Mouse (Mus musculus): ENCODE results near the gene Cnot1.
"Not testable (repeated sequence)": the region's sequence is repeated elsewhere in the genome, so short reads cannot be mapped to it uniquely, and the experiment has no call there.

Cnot1 gene

DNA sequence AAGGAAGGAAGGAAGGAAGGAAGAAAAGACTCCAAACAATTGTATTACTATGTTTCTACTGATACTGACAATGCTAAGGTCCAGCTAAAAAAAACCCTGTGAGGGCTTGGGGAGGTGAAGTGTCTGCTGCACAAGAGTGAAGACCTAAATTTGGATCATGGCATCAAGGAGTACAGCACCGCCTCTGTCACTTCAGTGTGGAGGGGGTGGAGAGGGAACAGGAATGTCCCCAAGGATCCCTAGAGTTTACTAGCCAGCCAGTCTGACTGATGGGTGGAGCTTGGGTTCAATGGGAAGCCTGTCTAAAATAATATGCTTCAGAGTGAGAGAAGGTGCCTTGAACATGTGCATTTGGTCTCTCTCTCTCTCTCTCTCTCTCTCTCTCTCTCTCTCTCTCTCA lies 10.9 kb upstream of the Cnot1 start:
- in situ Hi-C loops (cut with MboI, MseI) = no loop called here

GRCm38 (mm10) chr8:95817597-95817996 lies 10.3 kb upstream of the Cnot1 start:
- in situ Hi-C loops (cut with MboI, MseI) = no loop called here

DNA sequence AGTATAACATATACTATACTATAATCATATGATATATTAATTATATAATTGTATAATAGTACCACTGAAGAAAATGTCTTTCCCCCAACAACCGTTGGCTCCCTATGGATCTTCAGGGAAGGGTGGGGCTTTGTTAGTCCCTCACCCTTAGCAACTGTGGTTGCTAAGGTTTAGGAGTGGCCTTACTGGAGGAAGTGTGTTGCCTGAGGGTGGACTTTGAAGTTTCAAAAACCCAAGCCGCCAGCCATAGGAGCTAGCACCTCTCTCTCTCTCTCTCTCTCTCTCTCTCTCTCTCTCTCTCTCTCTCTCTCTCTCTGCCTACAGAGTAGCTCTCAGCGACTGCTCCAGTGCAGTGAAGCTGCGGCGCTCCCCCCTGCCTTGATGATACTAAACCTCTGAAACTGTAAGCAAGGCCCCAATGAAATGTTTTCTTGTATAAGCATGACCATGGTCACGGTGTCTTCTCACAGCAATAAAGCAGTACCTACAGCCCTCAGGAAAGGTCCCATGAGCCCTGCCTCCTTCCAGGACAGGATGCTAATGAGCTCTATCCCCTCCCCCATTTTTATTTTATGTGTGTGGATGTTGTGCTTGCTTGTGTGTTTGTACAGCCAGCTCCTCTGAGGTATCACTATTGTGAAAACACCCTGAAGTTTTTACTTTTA lies 8.9 kb upstream of the Cnot1 start:
- in situ Hi-C loops (cut with MboI, MseI) = no loop called here

DNA sequence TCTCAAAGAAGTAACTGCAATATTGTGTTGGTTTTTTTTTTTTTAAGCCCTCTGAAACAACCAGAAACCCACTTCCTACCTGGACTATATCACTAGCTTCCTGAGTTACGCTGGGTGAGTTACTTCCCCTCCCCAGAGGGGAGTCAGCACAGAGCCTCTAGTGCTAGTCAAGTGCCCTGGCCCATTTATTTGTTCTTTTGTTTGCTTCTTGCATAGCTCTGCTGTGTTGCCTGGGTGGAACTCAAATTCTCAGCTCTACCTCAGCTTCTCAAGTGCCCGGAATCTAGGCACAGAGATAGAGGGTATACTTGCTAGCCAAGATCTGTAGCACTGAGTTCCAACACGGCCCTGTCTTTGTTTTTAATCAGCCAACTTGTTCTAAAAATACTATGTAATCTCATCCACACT lies 2.9 kb upstream of the Cnot1 start:
- in situ Hi-C loops (cut with MboI, MseI) = no loop called here

DNA sequence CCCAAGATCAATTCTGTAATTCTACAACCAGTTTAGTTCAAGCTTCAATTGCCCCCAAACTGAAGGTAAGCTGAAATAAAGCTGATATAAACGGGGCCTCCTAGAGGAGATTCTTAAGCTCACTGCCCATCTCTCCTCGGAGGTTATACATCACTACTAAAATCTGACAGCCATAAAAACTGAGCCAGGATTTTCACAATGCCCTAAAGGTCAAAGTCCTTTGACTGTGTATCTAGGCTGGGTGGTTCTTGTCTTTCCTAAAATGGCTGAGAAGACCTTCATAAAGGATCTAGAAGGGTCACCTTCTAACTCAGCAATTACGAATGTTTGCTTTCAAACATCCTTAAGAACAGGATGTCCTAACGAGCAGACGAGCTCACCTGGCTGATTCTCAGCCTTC lies 1.9 kb upstream of the Cnot1 start:
- in situ Hi-C loops (cut with MboI, MseI) = loop anchor here (5.0 kb wide), 1 partner anchor 38 kb away; no protein-coding TSS in a partner anchor

GRCm38 (mm10) chr8:95808631-95809030 lies 1.4 kb upstream of the Cnot1 start:
- in situ Hi-C loops (cut with MboI, MseI) = loop anchor here (5.0 kb wide), 1 partner anchor 39 kb away; no protein-coding TSS in a partner anchor

- in situ Hi-C loops (cut with MboI, MseI) = loop anchor here (5.0 kb wide), 1 partner anchor 39 kb away; no protein-coding TSS in a partner anchor
Measured at GRCm38 (mm10) chr8:95807861-95808260, 597 bp upstream of the Cnot1 start.

DNA sequence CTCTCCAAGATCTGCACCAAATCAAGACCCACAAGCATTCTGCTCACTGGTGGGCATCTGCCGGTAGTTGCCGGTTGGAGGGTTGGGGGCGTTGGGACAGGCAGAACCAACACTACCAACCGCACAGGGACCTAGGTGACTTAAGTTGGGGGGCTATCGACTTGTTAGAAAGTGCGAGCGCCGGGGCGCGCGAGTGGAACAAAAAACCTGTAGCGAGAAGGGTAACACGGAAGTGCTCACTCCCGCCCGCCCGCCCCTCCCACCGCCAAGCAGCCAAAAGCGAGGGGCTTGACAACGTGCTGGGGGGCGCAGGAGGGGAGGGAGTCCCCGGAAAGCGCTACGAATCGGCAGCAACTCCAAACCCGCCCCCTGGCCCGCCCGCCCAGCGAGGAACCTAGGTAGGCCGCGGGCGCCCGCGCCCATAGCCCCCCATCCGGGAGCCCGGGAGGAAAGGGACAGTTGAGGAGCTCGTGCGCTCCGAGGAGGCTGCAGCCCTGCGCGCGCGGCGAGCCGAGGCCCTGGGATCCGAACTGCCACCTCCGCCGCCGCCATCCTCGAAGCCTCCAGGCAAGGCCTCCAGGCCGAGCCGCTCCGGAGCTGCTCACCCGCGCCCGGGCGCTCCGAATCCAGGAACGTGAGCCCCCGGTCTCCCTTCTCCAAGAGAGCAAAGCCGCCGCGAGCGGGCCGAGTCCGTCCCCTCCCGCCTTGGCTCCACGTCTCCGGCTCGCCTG lies 638 bp downstream of the Cnot1 start:
- in situ Hi-C loops (cut with MboI, MseI) = loop anchor here (5.0 kb wide), 1 partner anchor 41 kb away; no protein-coding TSS in a partner anchor

DNA sequence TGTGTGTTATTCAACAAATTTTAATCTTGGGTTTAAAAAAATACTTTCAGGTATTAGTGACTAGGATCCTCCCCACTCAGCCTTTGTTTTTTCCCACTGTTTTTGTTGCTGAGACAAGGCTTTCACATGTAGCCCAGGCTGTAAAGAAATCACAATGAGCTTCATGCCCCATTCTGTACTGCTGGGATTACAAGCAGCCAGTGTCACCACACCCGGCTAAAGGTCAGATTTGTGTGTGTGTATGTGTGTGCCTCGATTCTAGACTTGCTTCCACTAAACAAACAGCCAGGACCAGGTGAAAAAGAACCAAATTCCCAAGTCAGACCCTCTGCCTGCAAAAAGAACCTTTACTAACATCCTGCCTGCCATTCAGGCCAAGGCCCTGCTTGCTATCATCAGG lies 1.8 kb downstream of the Cnot1 start:
- in situ Hi-C loops (cut with MboI, MseI) = loop anchor here (5.0 kb wide), 1 partner anchor 42 kb away; no protein-coding TSS in a partner anchor

- in situ Hi-C loops (cut with MboI, MseI) = no loop called here
Measured at GRCm38 (mm10) chr8:95802231-95802630, 5.0 kb downstream of the Cnot1 start.

DNA sequence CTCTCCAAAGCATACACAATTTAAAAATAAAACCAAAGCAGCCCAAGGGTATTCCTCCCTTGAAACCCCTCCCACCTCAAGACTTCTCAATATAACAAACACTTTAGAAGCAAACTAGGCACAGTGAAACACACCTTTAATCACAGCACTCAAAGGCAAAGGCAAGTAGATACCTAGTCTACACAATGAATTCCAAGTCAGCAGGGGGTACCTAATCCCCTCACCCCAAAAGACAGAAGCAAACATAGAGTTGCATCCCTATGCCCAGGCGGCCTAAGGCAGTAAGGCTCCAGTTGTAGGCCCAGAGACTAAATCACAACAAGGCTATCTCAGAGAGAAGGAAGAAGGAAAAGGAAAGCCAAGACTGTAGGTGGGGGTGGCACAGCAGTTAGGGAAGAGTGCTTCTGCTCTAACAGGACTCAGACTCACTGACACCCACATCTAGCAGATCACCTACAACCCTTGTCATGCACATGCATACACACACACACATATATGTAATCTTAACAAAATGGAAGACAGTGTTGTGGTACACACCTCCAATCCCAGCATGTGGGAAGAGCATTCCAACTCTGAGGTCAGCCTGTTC lies 5.7 kb downstream of the Cnot1 start:
- in situ Hi-C loops (cut with MboI, MseI) = no loop called here

- in situ Hi-C loops (cut with MboI, MseI) = no loop called here
Measured at GRCm38 (mm10) chr8:95800353-95800752, 6.9 kb downstream of the Cnot1 start.

DNA sequence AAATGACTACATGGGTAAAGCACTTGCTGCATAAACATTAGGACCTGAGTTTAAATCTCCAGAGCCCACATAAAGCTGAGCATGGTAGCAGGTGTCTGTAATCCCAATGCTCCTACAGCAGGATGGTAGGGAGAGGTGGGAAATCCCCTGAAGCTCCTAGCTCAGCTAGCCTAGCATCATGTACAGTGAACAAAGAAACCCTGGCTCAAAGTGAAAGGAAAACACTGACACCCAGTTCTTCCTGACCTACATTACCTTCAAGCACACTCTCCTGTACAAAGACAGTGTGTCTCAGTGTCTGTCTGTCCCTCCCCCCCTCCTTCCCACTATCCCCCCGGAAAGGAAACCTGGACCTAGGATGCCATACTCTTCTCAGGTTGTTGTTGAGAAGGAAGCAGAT lies 7.4 kb downstream of the Cnot1 start:
- in situ Hi-C loops (cut with MboI, MseI) = no loop called here

GRCm38 (mm10) chr8:95799117-95799516 lies 8.1 kb downstream of the Cnot1 start:
- in situ Hi-C loops (cut with MboI, MseI) = no loop called here

GRCm38 (mm10) chr8:95795333-95796061 lies 11.8 kb downstream of the Cnot1 start:
- in situ Hi-C loops (cut with MboI, MseI) = not testable (repeated sequence)

DNA sequence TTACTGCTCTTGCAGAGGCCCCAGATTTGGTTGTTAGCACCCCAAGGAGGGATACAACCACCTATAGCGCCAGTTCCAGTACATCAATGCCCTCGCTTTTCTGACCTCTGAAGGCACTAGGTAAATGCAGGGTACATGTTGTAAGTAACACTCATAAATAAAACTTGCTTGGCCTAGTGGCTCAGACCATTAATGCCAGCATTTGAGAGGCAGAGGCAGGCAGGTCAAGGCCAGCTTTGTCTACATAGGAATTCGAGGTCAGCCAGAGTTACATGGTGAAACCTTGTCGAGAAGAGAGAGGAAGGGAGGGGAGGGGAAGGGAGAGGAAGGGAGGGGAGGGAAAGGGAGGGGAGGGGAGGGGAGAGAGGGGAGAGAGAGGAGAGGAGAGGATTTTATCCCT lies 21.7 kb downstream of the Cnot1 start:
- in situ Hi-C loops (cut with MboI, MseI) = no loop called here

GRCm38 (mm10) chr8:95782628-95783027 lies 24.6 kb downstream of the Cnot1 start:
- in situ Hi-C loops (cut with MboI, MseI) = no loop called here

DNA sequence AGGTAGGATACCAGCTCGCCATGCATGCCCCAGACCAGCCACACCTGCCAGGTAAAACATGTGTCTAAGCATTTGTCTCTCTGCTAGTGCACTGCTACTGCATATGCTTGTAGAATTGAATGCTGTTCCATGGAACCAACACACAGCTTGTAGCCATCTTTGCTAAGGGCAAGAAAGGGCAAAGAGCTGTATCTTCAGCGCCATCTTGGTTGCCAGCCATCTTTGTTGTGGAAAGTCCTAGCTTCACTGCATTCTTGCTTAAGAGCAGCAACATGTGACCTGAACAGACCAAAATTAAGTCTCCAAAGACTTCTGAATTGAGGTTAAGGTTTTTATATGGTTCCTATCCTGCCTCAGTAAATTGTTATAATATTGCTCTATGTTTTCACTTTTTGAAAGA lies 25.5 kb downstream of the Cnot1 start:
- in situ Hi-C loops (cut with MboI, MseI) = no loop called here

DNA sequence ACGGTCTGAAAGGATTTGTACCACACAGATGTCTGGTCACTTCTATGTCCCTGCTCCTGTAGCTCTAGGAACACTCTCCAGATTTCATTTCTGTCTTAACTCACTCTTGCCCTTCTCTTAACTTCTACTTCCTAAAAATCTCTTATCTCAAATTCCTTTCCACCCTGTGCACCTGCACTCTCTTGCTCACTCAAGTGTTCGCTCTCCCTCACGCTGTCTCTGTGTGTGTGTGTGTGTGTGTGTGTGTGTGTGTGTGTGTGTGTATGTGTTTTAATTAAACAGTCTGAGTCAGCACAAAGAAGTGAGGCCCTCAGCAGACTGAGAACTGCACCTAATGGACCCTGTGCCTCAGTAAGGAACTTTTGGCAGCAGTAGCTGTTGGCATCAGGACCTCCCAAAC lies 26.2 kb downstream of the Cnot1 start:
- in situ Hi-C loops (cut with MboI, MseI) = no loop called here

DNA sequence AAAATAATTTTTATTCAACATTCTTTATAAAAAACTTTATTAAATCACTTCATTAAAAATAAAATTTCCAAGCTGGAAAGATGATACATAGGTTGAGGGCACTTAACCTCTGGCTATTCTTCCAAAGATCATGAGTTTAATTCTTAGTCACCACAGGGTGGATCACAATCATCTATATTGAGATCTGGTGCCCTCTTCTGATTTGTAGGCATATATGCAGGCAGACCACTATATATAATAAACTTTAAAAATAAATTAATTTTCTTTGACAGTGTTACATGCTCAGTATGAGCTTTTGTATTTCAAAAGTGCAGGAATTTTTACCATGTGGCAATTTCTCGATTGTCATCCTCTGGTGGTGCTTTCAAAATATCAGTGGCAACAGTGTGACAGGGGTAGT lies 43.1 kb downstream of the Cnot1 start:
- in situ Hi-C loops (cut with MboI, MseI) = loop anchor here (25.0 kb wide), 1 partner anchor 1752 kb away; the partner anchor contains the start of gene Amfr

GRCm38 (mm10) chr8:95760323-95760722 lies 46.9 kb downstream of the Cnot1 start:
- in situ Hi-C loops (cut with MboI, MseI) = loop anchor here (25.0 kb wide), 1 partner anchor 1748 kb away; the partner anchor contains the start of gene Amfr

DNA sequence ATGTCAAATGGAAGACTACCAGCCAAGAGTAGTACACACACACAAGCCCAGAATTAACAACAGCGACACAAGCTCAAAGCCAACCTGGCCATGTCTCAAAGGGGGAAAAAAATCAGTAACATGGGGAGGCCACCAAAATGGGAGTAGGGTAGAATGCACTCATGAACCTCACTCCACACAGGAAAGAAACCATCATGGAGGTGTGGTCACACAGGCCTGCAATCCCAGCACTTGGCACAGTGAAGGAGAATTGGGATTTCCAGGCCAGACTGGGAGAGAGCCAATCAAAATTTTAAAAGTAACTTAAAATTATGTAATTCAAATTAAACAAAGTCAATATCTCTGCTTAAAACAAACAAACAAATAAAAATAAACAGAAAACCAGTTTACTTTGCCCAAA lies 55.3 kb downstream of the Cnot1 start:
- in situ Hi-C loops (cut with MboI, MseI) = loop anchor here (25.0 kb wide), 1 partner anchor 1740 kb away; the partner anchor contains the start of gene Amfr
